Mouse (Mus musculus) kidney, embryonic 16.5 days (tissue): Measurements from ENCODE around the gene Gfra1. TPM values are rescaled to one million over a fixed set of nuclear protein-coding genes. Genes with fewer than 3 reads are reported as not detected.
A peak's percentile ranks its signal among the peaks of the same experiment; 100 is the strongest.

Source experiments
- ATAC-seq: fragments of 200-750 bp; cut with Nextera tagmentation; 2 replicates; pipeline ENCODE4 v1.8.0; 2017; ENCODE audit warnings: moderate TSS enrichment; ENCODE audit not compliant: low FRiP score, low TSS enrichment
- H3K27ac ChIP-seq: fragments of 300-500 bp; sonication (generic); 2 replicates; pipeline ENCODE4 v1.5.1; 2014; ENCODE audit warnings: low read length
- H3K27me3 ChIP-seq: fragments of 300-500 bp; sonication (generic); 2 replicates; pipeline ENCODE4 v1.6.1; 2014; ENCODE audit warnings: low read length, control low read depth, mixed read lengths; ENCODE audit not compliant: insufficient read depth
- H3K36me3 ChIP-seq: fragments of 300-500 bp; sonication (generic); 2 replicates; pipeline ENCODE4 v1.6.1; 2014; ENCODE audit warnings: low read length, control low read depth, mixed read lengths; ENCODE audit not compliant: insufficient read depth
- H3K4me1 ChIP-seq: fragments of 300-500 bp; sonication (generic); 2 replicates; pipeline ENCODE4 v1.6.1; 2014; ENCODE audit warnings: low read length, control low read depth, mixed read lengths; ENCODE audit not compliant: insufficient read depth
- H3K4me2 ChIP-seq: fragments of 300-500 bp; sonication (generic); replicated peaks from 2 replicates; pipeline ENCODE4 v1.6.1; 2014; ENCODE audit warnings: low read depth, low read length
- H3K4me3 ChIP-seq: fragments of 300-500 bp; sonication (generic); 2 replicates; pipeline ENCODE4 v1.5.1; 2014; ENCODE audit warnings: mild to moderate bottlenecking, low read length
- H3K9ac ChIP-seq: fragments of 300-500 bp; sonication (generic); replicated peaks from 2 replicates; pipeline ENCODE4 v1.6.1; 2014; ENCODE audit warnings: low read length
- H3K9me3 ChIP-seq: fragments of 300-500 bp; sonication (generic); 2 replicates; pipeline ENCODE4 v1.6.1; 2016; ENCODE audit warnings: low read length, control low read depth
- WGBS: fragments of 180-500 bp; shearing (Covaris S2); extraction: QIAGEN DNeasy Blood & Tissue Kit; methylation state at CpG from one replicate; pipeline ENCODE4 v1.1.7; 2014; 5-methylcytosine and 5-hydroxymethylcytosine counted together
- polyA plus RNA-seq: library from polyadenylated mRNA; unstranded; fragments of >200 nt; fragmentation: Nextera tagmentation; extraction: Ambion mirVana; gene quantifications from 2 replicates; pipeline ENCODE4 v1.2.1, GENCODE M21; 2015

Gfra1 gene
- polyA plus RNA-seq, 1 experiment from 2014 or later: 66.9 TPM

DNA sequence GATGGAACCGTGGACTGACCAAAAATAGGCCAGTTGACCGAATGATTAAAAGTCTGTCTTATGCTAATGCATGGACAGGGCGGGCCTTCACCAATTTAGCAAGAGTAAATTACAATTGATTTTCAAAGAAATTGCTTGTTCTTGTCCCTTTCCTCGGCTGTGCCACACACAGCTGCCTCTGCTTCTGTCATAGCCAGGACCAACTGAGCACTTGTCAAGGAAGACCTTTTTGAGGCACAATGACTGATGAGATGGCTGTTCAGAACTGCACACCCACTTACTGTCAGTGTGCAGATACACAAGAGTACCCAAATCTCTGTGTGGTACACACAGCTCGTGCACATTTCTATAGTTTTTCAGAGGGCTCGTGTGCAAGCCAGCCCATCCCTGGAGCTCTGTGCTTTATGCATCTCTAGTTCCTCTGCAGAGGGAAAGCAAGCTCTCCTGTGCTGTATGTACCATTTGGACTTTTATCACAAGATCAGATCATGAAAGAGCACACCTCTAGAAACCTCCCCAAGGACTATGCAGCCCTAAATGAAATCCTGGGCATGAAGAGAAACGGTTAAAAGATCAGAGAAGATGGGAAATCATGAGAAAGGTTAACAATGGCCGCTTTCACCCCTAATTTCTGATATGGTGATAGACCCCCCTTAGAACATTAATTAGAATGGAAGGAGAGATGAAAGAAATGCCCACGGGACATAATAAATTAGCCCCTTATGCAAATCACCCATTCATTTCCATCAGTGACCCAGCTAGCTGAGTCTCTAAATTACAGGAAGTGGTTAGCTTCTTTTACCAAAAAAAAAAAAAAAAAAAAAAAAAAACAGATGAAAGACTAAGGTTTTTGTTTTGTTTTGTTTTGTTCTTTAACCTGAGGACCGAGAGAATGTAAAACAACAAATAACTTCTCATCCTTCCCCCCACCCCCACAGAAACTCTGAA is 12.7 kb downstream of the Gfra1 start:
- no peak for ATAC-seq
- Histone ChIP-seq H3K4me2 (no peak overlapping the region), H3K9me3 (no peaks in the 10 kb centered on the region), H3K36me3 (no peaks in the 10 kb centered on the region), H3K27ac (no peak overlapping the region), H3K9ac (no peak overlapping the region), H3K4me1 (peaks cover 28% of the 10 kb centered on the region), H3K27me3 (no peaks in the 10 kb centered on the region), H3K4me3 (no peak overlapping the region)
- 54% methylated on average over 10 of the region's 10 CpGs for WGBS

DNA sequence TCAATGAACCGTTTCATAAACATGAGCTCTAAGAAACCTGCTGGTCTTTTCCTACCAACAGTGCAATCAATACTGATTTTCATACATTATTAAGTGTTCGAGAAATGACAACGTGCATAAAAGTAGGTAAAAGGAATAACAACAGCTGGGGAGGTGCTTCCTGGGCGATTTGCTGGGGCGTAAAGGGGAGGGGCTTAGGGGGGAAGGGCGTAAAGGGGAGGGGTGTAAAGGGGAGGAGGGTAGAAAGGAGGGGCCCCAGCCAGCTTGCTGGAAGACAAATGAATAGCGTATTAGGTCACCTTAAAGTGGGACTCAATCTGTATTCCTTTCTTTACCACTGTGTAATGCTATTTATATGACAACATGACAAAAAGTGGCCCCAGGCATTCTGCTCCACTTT is 13.9 kb downstream of the Gfra1 start:
- no peak for ATAC-seq
- WGBS: 57% methylated on average over 7 of the region's 7 CpGs
- peaks cover 40% of the 10 kb centered on the region for H3K4me1 ChIP-seq

GRCm38 (mm10) chr19:58441246-58441645 is 14.5 kb downstream of the Gfra1 start:
- ATAC-seq: no peak; the same call in 1 of the 2 replicates
- H3K9me3 ChIP-seq: no peaks in the 10 kb centered on the region
- no peak overlapping the region for H3K4me2 ChIP-seq
- H3K27me3 ChIP-seq: no peaks in the 10 kb centered on the region
- no peak overlapping the region for H3K4me3 ChIP-seq
- H3K36me3 ChIP-seq: no peaks in the 10 kb centered on the region
- H3K4me1 ChIP-seq: peaks cover 44% of the 10 kb centered on the region
- 87% methylated on average over 7 of the region's 7 CpGs for WGBS
- H3K27ac ChIP-seq: no peak overlapping the region
- H3K9ac ChIP-seq: no peak overlapping the region

More for the DNA sequence above, 13.9 kb downstream of the Gfra1 start:
- Histone ChIP-seq H3K9ac (no peak overlapping the region), H3K27me3 (no peaks in the 10 kb centered on the region), H3K27ac (no peak overlapping the region), H3K36me3 (no peaks in the 10 kb centered on the region), H3K4me2 (no peak overlapping the region), H3K4me3 (no peak overlapping the region), H3K9me3 (no peaks in the 10 kb centered on the region)

GRCm38 (mm10) chr19:58438762-58439161 is 16.9 kb downstream of the Gfra1 start:
- Histone ChIP-seq H3K9ac (no peak overlapping the region), H3K9me3 (no peaks in the 10 kb centered on the region), H3K36me3 (no peaks in the 10 kb centered on the region), H3K27me3 (no peaks in the 10 kb centered on the region), H3K4me2 (no peak overlapping the region), H3K27ac (no peak overlapping the region), H3K4me3 (no peak overlapping the region), H3K4me1 (peaks cover 32% of the 10 kb centered on the region)
- no peak for ATAC-seq
- 69% methylated on average over 4 of the region's 4 CpGs for WGBS

DNA sequence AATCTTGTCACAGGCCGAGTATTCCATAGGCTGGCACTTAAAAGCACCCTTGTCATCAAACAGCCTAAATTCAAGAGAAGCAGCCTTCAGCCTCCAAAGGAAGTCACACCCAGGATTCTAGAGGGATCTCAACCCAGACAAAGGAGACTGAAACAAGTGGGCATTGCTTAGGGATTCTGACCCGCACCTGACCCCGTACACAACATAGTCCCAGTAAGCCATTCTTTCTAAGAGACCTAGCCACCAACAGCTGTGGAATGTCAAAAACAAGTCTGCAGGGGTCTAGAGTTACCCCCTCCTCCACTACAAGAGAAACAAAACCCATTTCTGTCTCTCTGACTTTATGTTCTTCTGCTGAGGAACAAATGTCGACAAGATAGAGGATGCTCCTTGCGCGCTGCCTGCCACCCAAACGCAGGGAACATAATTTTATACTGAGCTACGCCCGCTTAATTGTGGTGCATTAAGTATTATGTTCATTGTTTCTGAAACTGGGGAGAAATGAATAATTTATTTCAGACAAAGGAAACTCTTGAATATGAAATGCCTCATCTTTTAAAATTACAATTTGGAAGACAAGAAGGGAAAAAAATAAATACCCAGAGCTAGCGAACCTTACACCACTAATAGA is 18.2 kb downstream of the Gfra1 start:
- Histone ChIP-seq H3K9me3 (no peaks in the 10 kb centered on the region), H3K4me3 (no peak overlapping the region), H3K36me3 (no peaks in the 10 kb centered on the region), H3K4me1 (peaks cover 28% of the 10 kb centered on the region), H3K27ac (peak overlapping the region; percentile 65), H3K4me2 (no peak overlapping the region), H3K9ac (no peak overlapping the region), H3K27me3 (no peaks in the 10 kb centered on the region)
- no peak for ATAC-seq
- whole genome bisulfite sequencing: 43% methylated on average over 10 of the region's 10 CpGs

- H3K4me1 ChIP-seq: peaks cover 28% of the 10 kb centered on the region
- H3K27me3 ChIP-seq: no peaks in the 10 kb centered on the region
- H3K9ac ChIP-seq: no peak overlapping the region
- 52% methylated on average over 3 of the region's 3 CpGs for WGBS
- peak overlapping the region; percentile 65 for H3K27ac ChIP-seq
- no peaks in the 10 kb centered on the region for H3K9me3 ChIP-seq
- ATAC-seq: no peak
- H3K4me2 ChIP-seq: no peak overlapping the region
- H3K36me3 ChIP-seq: no peaks in the 10 kb centered on the region
- no peak overlapping the region for H3K4me3 ChIP-seq
Measured at GRCm38 (mm10) chr19:58436874-58437273, 18.8 kb downstream of the Gfra1 start.

- 69% methylated on average over 5 of the region's 5 CpGs for WGBS
- H3K4me1 ChIP-seq: peaks cover 23% of the 10 kb centered on the region
- no peaks in the 10 kb centered on the region for H3K27me3 ChIP-seq
- H3K9ac ChIP-seq: no peak overlapping the region
- no peaks in the 10 kb centered on the region for H3K9me3 ChIP-seq
- no peaks in the 10 kb centered on the region for H3K36me3 ChIP-seq
- H3K4me3 ChIP-seq: no peak overlapping the region
- H3K27ac ChIP-seq: no peak overlapping the region
- ATAC-seq: no peak
- no peak overlapping the region for H3K4me2 ChIP-seq
Measured at GRCm38 (mm10) chr19:58435877-58436276, 19.8 kb downstream of the Gfra1 start.

- H3K9ac ChIP-seq: no peak overlapping the region
- no peaks in the 10 kb centered on the region for H3K36me3 ChIP-seq
- no peaks in the 10 kb centered on the region for H3K27me3 ChIP-seq
- H3K9me3 ChIP-seq: no peaks in the 10 kb centered on the region
- no peak overlapping the region for H3K4me3 ChIP-seq
- no peak overlapping the region for H3K4me2 ChIP-seq
- peaks cover 15% of the 10 kb centered on the region for H3K4me1 ChIP-seq
- no peak overlapping the region for H3K27ac ChIP-seq
- no peak for ATAC-seq
- 69% methylated on average over 5 of the region's 5 CpGs for WGBS
Measured at GRCm38 (mm10) chr19:58432840-58433239, 22.9 kb downstream of the Gfra1 start.

- no peak for ATAC-seq
- no peaks in the 10 kb centered on the region for H3K4me1 ChIP-seq
- H3K9ac ChIP-seq: no peak overlapping the region
- no peak overlapping the region for H3K27ac ChIP-seq
- 90% methylated on average over 4 of the region's 4 CpGs for WGBS
- no peaks in the 10 kb centered on the region for H3K36me3 ChIP-seq
- no peak overlapping the region for H3K4me3 ChIP-seq
- H3K27me3 ChIP-seq: no peaks in the 10 kb centered on the region
- H3K9me3 ChIP-seq: no peaks in the 10 kb centered on the region
- no peak overlapping the region for H3K4me2 ChIP-seq
Measured at GRCm38 (mm10) chr19:58428546-58428945, 27.2 kb downstream of the Gfra1 start.

DNA sequence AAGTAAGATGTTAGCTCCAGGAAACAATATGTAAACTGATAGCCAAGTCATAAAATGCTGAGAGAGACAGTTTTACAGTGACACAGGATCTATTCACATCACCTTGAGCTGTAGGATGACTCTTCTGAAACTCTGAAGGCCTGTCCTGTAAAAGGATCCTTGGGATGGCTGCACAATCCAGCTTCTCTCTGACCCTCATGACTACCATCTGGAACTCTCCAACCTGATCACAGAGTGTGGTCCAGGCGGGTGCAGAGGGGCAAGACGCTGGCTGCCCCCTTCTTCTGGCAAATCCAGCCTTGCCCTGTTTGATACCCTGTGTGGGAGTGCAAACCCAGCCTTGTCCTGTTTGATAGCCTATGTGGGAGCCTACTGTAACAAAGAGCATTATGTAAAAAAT is 28.4 kb downstream of the Gfra1 start:
- Histone ChIP-seq H3K9ac (no peak overlapping the region), H3K27ac (no peak overlapping the region), H3K4me3 (no peak overlapping the region), H3K36me3 (no peaks in the 10 kb centered on the region), H3K27me3 (no peaks in the 10 kb centered on the region), H3K4me1 (no peaks in the 10 kb centered on the region), H3K9me3 (no peaks in the 10 kb centered on the region), H3K4me2 (no peak overlapping the region)
- 30% methylated on average over 2 of the region's 2 CpGs for WGBS
- peak; percentile 63; the same call in 1 of the 2 replicates for ATAC-seq
